Mouse (Mus musculus): ENCODE data around the gene Slc38a10.

DNA sequence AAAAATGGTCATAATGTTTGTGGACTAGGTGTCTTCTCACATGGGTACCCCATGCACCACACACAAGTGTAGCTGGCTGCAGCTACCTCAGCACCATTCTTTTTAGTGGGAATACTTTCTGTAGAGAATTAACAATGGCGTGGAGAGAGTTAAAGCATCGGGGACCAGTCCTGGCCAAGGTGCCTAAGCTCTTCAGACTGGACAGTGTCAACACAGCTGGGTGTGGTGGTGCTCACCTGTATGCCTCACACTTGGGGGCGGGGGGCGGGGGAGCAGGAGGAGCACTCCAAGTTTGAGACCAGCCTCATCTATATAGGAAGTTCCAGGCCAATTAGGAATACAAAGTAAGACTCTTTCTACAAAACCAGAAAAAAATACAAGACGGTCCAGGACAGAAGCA is 17.0 kb downstream of the Slc38a10 start:
- TF ChIP-seq CTCF (IDR thresholded peaks at IDR 0.05; ENCODE audit: low read depth, low read length) (no peak), GATA1 (IDR thresholded peaks at IDR 0.05; ENCODE audit: borderline replicate concordance, low read length) (no peak)

Data from G1E (cell line).